Mouse (Mus musculus) neural tube, embryonic 12.5 days (tissue): Measurements from ENCODE around the gene Setd7. TPM values are rescaled to one million over a fixed set of nuclear protein-coding genes. Genes with fewer than 3 reads are reported as not detected.

Experiments
- ATAC-seq: fragments of 200-750 bp; cut with Nextera tagmentation; 2 replicates; pipeline ENCODE4 v1.8.0; 2017; ENCODE audit warnings: low read depth, mild to moderate bottlenecking, moderate TSS enrichment, moderate library complexity; ENCODE audit not compliant: low FRiP score
- H3K27ac ChIP-seq: fragments of 300-500 bp; sonication (generic); 2 replicates; pipeline ENCODE4 v1.5.1; 2016
- H3K27me3 ChIP-seq: fragments of 300-500 bp; sonication (generic); replicated peaks from 2 replicates; pipeline ENCODE4 v1.6.1; 2016; ENCODE audit warnings: mild to moderate bottlenecking
- H3K36me3 ChIP-seq: fragments of 300-500 bp; sonication (generic); 2 replicates; pipeline ENCODE4 v1.6.1; 2016; ENCODE audit warnings: mild to moderate bottlenecking
- H3K4me1 ChIP-seq: fragments of 300-500 bp; sonication (generic); 2 replicates; pipeline ENCODE4 v1.6.1; 2016
- H3K4me2 ChIP-seq: fragments of 300-500 bp; sonication (generic); replicated peaks from 2 replicates; pipeline ENCODE4 v1.6.1; 2016; ENCODE audit warnings: mild to moderate bottlenecking
- H3K4me3 ChIP-seq: fragments of 300-500 bp; sonication (generic); 2 replicates; pipeline ENCODE4 v1.5.1; 2016
- H3K9ac ChIP-seq: fragments of 300-500 bp; sonication (generic); 2 replicates; pipeline ENCODE4 v1.6.1; 2016; ENCODE audit warnings: mild to moderate bottlenecking
- H3K9me3 ChIP-seq: fragments of 300-500 bp; sonication (generic); 2 replicates; pipeline ENCODE4 v1.6.1; 2016; ENCODE audit warnings: mild to moderate bottlenecking
- WGBS: fragments of 180-500 bp; shearing (Covaris S2); methylation state at CpG from one replicate; pipeline ENCODE4 v1.1.7; 2016; 5-methylcytosine and 5-hydroxymethylcytosine counted together
- polyA plus RNA-seq: library from polyadenylated mRNA; unstranded; fragments of >200 nt; fragmentation: Nextera tagmentation; extraction: Ambion mirVana; gene quantifications from 2 replicates; pipeline ENCODE4 v1.2.1, GENCODE M21; 2016

Setd7 gene
- polyA plus RNA-seq: 3.7 and 4.2 TPM in 2 replicates

GRCm38 (mm10) chr3:51560511-51561108 lies at the start of gene Setd7:
TSS of gene Setd7 (minus strand) at chr3:51560879.
- WGBS: under 1% methylated on average over 42 of the region's 48 CpGs
- H3K4me1 ChIP-seq: peaks cover 7% of the 10 kb centered on the region
- H3K9ac ChIP-seq: peak within 1 kb of the TSS; percentile 95
- H3K36me3 ChIP-seq: no peaks in the 10 kb centered on the region
- H3K9me3 ChIP-seq: no peaks in the 10 kb centered on the region
- peak within 1 kb of the TSS; percentile 80 for H3K4me3 ChIP-seq
- H3K27me3 ChIP-seq: peaks cover 4% of the 10 kb centered on the region; the same call in 1 of the 2 replicates
- H3K4me2 ChIP-seq: peak within 1 kb of the TSS; percentile 95
- peak; percentile 92 for ATAC-seq
- H3K27ac ChIP-seq: peak within 1 kb of the TSS; percentile 68

GRCm38 (mm10) chr3:51604489-51604888 lies 43.8 kb upstream of the Setd7 start:
- ATAC-seq: no peak
- H3K9me3 ChIP-seq: no peaks in the 10 kb centered on the region
- no peaks in the 10 kb centered on the region for H3K27me3 ChIP-seq
- no peaks in the 10 kb centered on the region for H3K4me1 ChIP-seq
- no peak overlapping the region for H3K27ac ChIP-seq
- H3K4me2 ChIP-seq: no peak overlapping the region
- H3K9ac ChIP-seq: no peak overlapping the region
- no peaks in the 10 kb centered on the region for H3K36me3 ChIP-seq
- 93% methylated on average over 3 of the region's 3 CpGs for WGBS
- no peak overlapping the region for H3K4me3 ChIP-seq

- no peaks in the 10 kb centered on the region for H3K27me3 ChIP-seq
- no peak overlapping the region for H3K4me2 ChIP-seq
- peak; percentile 68 for ATAC-seq
- H3K4me3 ChIP-seq: no peak overlapping the region
- no peak overlapping the region for H3K9ac ChIP-seq
- 61% methylated on average over 15 of the region's 15 CpGs for WGBS
- no peaks in the 10 kb centered on the region for H3K9me3 ChIP-seq
- no peaks in the 10 kb centered on the region for H3K36me3 ChIP-seq
- H3K4me1 ChIP-seq: peaks cover 4% of the 10 kb centered on the region; the same call in 1 of the 2 replicates
- no peak overlapping the region for H3K27ac ChIP-seq
Measured at GRCm38 (mm10) chr3:51603705-51604291, 43.1 kb upstream of the Setd7 start.

GRCm38 (mm10) chr3:51601461-51601860 lies 40.8 kb upstream of the Setd7 start:
- no peak for ATAC-seq
- H3K36me3 ChIP-seq: no peaks in the 10 kb centered on the region
- H3K9ac ChIP-seq: no peak overlapping the region
- no peaks in the 10 kb centered on the region for H3K9me3 ChIP-seq
- WGBS: 93% methylated on average over 2 of the region's 2 CpGs
- no peaks in the 10 kb centered on the region for H3K27me3 ChIP-seq
- peaks cover 4% of the 10 kb centered on the region; the same call in 1 of the 2 replicates for H3K4me1 ChIP-seq
- H3K4me2 ChIP-seq: no peak overlapping the region
- no peak overlapping the region for H3K27ac ChIP-seq
- H3K4me3 ChIP-seq: no peak overlapping the region

- no peaks in the 10 kb centered on the region for H3K27me3 ChIP-seq
- no peak overlapping the region for H3K9ac ChIP-seq
- no peak for ATAC-seq
- no peak overlapping the region for H3K27ac ChIP-seq
- H3K36me3 ChIP-seq: no peaks in the 10 kb centered on the region
- WGBS: 93% methylated on average over 4 of the region's 4 CpGs
- H3K4me2 ChIP-seq: no peak overlapping the region
- no peak overlapping the region for H3K4me3 ChIP-seq
- H3K9me3 ChIP-seq: no peaks in the 10 kb centered on the region
- H3K4me1 ChIP-seq: peaks cover 4% of the 10 kb centered on the region; the same call in 1 of the 2 replicates
Measured at GRCm38 (mm10) chr3:51600728-51601127, 40.0 kb upstream of the Setd7 start.

- Histone ChIP-seq H3K27me3 (no peaks in the 10 kb centered on the region), H3K4me3 (no peak overlapping the region), H3K4me1 (peaks cover 4% of the 10 kb centered on the region; the same call in 1 of the 2 replicates), H3K4me2 (no peak overlapping the region), H3K36me3 (no peaks in the 10 kb centered on the region), H3K9ac (no peak overlapping the region), H3K27ac (no peak overlapping the region), H3K9me3 (no peaks in the 10 kb centered on the region)
- no peak for ATAC-seq
- WGBS: 63% methylated on average over 12 of the region's 12 CpGs
Measured at GRCm38 (mm10) chr3:51599057-51599630, 38.5 kb upstream of the Setd7 start.

GRCm38 (mm10) chr3:51596538-51596937 lies 35.9 kb upstream of the Setd7 start:
- Histone ChIP-seq H3K4me3 (no peak overlapping the region), H3K9ac (no peak overlapping the region), H3K4me2 (no peak overlapping the region), H3K36me3 (no peaks in the 10 kb centered on the region), H3K27me3 (no peaks in the 10 kb centered on the region), H3K4me1 (peaks cover 4% of the 10 kb centered on the region; the same call in 1 of the 2 replicates), H3K27ac (no peak overlapping the region), H3K9me3 (no peaks in the 10 kb centered on the region)
- no peak for ATAC-seq
- 80% methylated on average over 2 of the region's 2 CpGs for WGBS

GRCm38 (mm10) chr3:51593506-51593905 lies 32.8 kb upstream of the Setd7 start:
- no peak for ATAC-seq
- no peak overlapping the region for H3K27ac ChIP-seq
- no peak overlapping the region for H3K9ac ChIP-seq
- 90% methylated on average over 1 of the region's 1 CpGs for WGBS
- H3K9me3 ChIP-seq: no peaks in the 10 kb centered on the region
- H3K4me1 ChIP-seq: no peaks in the 10 kb centered on the region
- H3K27me3 ChIP-seq: no peaks in the 10 kb centered on the region
- no peak overlapping the region for H3K4me2 ChIP-seq
- H3K36me3 ChIP-seq: no peaks in the 10 kb centered on the region
- H3K4me3 ChIP-seq: no peak overlapping the region

GRCm38 (mm10) chr3:51591591-51591990 lies 30.9 kb upstream of the Setd7 start:
- Histone ChIP-seq H3K4me1 (no peaks in the 10 kb centered on the region), H3K27ac (no peak overlapping the region), H3K4me3 (no peak overlapping the region), H3K9me3 (no peaks in the 10 kb centered on the region), H3K4me2 (no peak overlapping the region), H3K27me3 (no peaks in the 10 kb centered on the region), H3K36me3 (no peaks in the 10 kb centered on the region), H3K9ac (no peak overlapping the region)
- 88% methylated on average over 6 of the region's 6 CpGs for WGBS
- no peak for ATAC-seq

GRCm38 (mm10) chr3:51590207-51590892 lies 29.7 kb upstream of the Setd7 start:
- Histone ChIP-seq H3K27ac (no peak overlapping the region), H3K4me1 (no peaks in the 10 kb centered on the region), H3K36me3 (no peaks in the 10 kb centered on the region), H3K4me3 (no peak overlapping the region), H3K27me3 (no peaks in the 10 kb centered on the region), H3K4me2 (0 out of 2 replicates have a peak overlapping the region, but pooled peaks have one; percentile 4), H3K9ac (no peak overlapping the region), H3K9me3 (no peaks in the 10 kb centered on the region)
- ATAC-seq: peak; percentile 91
- 41% methylated on average over 15 of the region's 15 CpGs for WGBS

- Histone ChIP-seq H3K4me1 (no peaks in the 10 kb centered on the region), H3K9me3 (no peaks in the 10 kb centered on the region), H3K27ac (no peak overlapping the region), H3K4me3 (no peak overlapping the region), H3K4me2 (no peak overlapping the region), H3K36me3 (no peaks in the 10 kb centered on the region), H3K9ac (no peak overlapping the region), H3K27me3 (no peaks in the 10 kb centered on the region)
- 53% methylated on average over 7 of the region's 7 CpGs for WGBS
- no peak for ATAC-seq
Measured at GRCm38 (mm10) chr3:51587697-51588262, 27.1 kb upstream of the Setd7 start.
